Mouse (Mus musculus) lung, postnatal 36 days (tissue): ENCODE data around the gene Pik3r5.

Experiments
- DNase-seq: peaks from one replicate; pipeline ENCODE4 v3.0.0; 2022; ENCODE audit warnings: mixed read lengths

Gene Pik3r5

DNA sequence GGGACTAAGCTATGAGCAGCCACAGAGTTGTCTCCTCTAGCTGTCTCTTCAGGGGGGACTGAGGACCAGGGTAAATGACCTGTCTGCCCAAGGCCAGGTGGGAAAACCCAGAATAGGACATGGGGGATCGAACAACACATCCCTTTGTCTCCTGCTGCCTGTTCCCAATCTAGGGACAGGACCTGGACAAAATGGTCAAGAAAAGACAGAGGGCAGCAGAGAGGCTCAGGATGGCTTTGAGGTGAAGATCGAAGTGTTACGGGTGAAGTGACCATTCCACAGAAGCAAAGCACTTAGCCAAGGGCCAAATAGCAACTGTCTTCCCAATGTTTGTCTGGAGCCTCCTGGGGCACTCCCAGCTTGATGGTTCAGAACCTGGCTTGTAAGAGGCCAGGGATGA lies 54.2 kb downstream of the Pik3r5 start:
- no peak for DNase-seq

DNA sequence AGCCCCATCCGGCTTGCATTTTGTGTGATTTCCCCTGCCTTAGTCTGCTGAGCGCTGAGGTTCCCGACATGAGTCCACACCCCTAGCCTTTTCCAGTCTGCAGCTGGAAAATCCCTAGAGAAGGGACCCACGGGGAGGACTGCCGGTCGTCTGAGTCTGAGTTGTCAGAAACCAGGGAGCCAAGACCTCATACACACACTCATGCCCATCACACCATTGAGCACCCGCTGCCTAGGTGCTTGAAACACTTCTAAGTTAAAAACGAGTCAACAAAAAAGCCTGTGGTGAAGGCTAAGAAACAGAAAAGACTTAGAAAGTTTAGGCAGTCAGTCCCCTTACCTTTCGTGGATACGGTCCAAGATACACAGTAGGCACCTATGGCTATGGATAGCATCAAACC lies 55.8 kb downstream of the Pik3r5 start:
- DNase-seq = no peak

DNA sequence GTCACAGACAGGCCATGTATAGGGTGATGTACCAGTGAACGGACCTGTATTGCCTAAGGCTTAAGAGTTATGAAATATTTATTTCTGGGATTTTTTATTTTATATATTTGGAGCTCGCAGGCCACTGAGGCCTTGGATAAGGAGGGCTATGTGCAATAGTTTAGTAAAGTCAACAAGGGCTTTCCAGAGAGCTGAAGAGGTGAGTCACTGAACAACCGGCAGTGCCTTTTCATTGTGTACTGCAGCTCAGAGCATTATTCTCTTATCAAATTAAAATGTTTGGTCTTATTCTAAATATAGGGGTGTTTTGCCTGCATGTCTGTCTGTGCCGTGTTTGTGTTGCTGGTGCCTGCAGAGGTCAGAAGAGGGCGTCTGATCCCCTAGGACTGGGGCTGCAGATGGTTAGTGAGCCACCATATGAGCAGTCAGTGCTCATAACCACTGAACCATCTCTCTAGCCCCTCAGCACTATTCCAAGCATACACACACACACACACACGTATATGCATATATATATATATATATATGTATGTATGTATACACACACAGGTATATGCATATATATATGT lies 56.4 kb downstream of the Pik3r5 start:
- DNase-seq = no peak

DNA sequence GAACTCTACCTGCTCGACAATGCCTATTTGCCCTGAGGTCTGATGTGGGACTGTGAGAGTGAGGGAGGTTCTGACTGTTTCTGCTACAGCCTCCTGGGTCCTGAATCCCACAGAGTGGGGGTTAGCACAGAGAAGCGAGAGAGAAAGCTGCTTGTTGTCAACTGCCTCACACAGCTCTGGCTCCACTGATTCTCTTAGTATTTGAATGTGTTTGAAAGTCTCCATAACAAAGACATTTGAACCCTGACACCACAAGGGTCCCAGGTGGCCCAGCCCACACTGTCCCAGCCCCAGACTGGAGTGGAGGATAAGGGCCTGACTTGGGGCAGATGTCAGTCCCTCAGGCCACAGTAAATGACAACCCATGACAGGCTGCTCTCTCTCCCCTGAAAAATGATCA lies 57.3 kb downstream of the Pik3r5 start:
- no peak for DNase-seq

DNA sequence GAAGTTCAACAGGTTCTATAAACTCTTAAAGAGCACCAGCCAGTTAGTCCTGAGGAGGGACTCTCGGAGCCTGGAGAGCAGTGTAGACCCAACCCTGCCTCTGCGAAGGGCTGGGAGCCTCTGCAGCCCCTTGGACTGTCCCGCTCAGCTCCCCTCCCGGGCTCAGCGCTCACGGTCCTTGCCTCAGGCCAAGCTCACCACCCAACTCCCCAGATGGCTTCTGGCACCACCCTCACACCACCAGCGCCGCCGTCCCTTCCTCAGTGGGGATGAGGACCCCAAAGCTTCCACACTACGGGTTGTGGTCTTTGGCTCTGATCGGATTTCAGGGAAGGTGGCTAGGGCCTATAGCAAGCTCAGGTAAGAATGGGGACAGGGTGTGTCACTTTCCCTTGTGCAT lies 60.7 kb downstream of the Pik3r5 start:
- DNase-seq = no peak

DNA sequence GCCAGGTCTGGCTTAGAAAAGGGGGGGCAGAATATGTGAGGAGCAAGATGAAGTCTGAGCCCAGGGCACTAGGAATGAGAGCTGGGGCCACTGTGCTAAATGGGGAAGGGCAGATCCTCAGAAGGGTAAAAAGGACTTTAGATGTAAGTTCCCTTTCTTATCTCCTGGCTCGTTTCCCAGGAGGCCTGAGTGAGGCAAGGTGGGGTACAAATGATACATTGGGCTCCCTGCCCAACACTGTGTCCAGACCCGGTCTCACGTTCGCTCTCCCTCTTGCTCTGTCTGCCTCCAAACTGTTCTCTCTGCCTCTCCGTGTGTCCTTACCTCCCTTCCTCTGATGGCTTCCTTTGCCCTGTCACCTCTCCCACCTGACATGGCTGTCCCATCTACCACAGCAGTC lies 61.8 kb downstream of the Pik3r5 start:
- no peak for DNase-seq

DNA sequence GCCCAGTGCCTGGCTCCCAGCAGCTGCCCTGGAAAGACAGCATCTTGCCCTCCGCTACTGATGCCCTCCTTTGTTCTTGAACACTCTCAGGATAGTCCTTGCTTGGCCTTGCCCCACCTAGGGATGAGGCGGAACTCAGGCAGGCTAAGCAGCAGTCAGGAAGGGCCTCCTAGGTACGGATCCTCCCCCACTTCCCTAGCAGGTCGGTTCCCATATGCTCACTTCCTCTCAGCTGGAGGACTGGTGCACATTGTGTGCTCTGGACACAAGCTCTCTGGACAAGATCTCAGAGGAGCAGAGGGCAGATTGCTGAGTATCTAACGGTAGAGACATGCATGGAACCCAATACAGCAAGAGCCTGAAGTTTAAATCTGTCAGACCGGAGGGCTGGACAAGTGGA lies 65.2 kb downstream of the Pik3r5 start:
- DNase-seq = no peak

DNA sequence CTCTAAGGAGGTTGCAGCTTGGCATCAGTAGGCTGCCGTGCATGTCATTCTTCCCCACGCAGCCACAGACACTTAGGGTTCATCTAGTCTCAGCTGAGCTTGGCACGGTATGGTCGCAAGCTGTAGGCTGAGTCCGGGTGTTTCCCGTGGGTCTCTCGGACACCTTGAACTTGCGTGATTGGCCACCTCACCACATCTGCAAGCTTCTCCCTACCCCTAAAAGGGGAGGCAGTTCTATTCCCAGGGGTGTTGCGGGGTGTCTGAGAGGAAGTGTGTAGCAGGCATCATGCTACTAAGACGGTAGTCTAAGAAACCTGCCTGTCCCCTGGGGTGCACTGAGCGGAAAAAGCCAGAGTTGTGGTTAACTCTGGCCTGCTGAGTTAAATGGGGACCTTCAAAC lies 66.6 kb downstream of the Pik3r5 start:
- no peak for DNase-seq

DNA sequence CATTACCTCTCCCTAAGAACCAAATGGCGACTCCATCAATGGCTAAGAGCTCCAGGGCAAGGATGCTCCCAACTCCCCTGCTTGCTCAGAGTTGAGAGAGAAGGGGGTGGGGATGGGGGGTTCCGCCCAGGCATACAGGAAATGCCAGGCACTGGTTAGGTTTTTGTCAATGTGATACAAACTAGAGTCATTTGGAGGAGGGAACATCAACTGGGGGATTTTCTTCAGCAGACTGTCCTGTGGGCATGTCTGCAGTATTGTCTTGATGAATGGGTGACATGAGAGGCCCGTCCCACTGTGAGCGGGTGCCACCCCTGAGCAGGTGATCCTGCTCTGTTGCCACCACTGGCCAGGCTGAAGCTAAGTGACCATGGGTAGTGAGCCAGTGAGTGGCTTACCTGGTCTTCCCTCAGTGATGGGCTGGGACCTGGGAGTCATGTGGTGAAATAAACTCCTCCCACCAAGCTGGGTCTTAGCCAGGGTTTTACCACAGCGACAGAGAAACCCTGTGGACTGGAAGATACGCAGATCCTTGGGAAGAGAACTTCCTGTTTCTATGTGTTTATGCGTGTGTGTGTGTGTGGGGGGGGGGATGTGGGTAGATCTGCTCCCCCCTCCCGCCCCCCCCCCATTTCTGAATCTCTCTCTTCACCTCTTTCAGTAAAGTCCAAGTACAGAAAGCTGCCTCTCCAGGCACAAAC lies 67.2 kb downstream of the Pik3r5 start:
- no peak for DNase-seq

DNA sequence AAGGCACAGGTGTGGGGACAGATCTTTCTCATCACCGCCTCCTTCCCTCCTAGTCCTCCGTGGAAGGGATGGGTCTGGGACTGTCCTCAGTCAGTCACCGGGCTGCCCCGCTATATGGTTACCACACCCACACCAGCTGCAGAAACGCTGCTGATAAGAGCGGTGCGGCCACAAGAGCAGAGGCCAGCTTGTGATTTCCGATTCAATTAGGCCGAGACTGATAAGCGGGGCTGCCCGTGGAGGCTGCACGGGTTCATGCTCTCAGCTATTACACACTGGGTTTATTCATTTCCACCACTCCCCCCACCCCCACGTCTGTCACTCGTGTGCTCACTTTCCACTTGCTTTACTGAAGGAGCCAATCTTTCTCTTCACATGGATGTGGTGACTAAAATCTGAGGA lies 69.0 kb downstream of the Pik3r5 start:
- no peak for DNase-seq

DNA sequence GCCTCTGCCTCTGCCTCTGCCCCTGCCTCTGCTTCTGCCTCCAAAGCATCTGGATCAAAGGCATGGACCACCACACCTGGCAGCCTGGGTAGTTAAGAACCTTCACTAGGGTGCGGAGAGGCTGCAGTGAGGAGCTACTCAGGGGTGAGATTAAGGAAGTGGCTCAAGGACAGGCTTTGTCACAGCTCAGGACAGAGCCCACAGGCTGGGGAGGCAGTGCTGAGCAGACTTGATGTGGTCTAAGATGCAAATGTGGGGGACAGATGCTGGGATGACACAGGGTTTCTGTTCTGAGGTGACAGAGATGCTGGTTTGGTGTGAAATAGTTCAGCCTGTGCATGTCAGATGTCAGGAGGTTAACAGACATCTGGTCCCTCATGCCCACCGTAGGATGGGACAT lies 70.5 kb downstream of the Pik3r5 start:
- no peak for DNase-seq

DNA sequence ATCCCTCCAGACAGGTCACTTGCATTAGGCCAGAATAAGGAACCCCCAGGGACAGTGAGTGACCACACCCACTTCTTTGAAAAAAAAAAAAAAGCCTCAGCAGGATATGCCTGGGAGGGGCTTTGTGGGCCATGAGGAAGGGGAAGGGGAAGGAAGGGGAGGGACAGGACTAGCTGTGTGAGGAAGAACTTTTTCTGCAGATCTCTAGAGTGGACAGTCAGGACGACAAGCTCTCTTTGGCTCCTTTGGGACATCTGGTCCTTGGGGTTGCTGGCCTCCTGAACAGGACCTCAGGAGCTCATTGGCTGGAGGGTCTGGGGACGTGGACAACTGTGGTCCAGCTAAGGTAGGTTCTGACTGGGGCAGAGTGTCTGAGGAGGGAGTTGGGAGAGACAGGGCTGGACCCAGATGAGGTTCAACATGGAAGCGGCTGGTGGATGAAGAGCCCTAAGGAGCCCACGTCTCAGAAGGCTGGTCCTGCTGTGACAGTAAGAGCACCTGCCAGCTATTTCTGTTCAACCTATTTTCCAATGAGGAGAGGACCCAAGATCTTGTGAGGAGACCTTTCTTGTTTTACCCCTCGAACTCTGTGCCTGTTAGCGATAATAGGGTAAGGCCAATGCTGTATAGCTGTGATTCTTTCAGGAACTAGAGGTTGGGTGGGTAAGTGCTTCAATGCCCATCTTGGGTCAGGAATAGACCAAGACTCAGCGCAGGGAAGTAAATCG lies 71.1 kb downstream of the Pik3r5 start, which contains the start of gene Pik3r6:
TSS of gene Pik3r6 (plus strand) at position 118 of the 728 bp plus-strand sequence.
- DNase-seq = peak; percentile 67

DNA sequence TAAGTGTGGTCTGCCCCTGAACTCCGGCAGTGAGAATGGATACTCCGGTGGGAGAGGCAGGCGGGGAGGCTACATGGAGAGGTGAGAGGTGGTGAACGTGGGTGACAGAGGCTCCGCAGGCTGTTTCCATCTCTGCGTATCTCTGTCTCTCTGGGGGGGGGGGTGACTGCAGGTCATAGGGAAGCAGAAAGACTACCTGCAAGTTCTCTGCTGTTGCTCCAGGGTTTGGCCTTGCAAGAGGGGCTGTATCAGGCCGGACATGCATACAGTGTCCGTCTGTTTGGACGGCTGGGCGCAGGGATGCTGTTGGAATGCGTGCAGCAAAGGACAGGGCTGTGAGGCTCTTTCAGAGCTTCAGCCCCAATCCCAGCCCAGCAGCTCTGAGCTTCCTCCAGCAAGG lies 73.0 kb downstream of the Pik3r5 start:
- DNase-seq = no peak

DNA sequence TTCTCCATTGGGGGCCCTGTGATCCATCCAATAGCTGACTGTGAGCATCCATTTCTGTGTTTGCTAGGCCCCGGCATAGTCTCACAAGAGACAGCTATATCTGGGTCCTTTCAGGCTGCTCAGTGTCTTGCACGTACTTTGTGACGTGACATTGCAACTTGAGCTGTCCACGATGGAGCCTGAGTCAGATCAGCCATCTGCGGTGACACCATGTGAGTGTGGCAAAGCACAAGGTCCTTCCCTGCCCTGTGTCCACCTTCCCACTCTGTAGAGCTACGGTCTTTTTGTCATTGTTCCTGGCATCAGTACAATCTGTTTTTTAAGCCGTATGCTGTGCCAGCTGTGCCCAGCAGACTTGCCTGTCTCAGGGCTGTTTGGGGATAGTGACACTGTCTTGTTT lies 75.3 kb downstream of the Pik3r5 start:
- no peak for DNase-seq

DNA sequence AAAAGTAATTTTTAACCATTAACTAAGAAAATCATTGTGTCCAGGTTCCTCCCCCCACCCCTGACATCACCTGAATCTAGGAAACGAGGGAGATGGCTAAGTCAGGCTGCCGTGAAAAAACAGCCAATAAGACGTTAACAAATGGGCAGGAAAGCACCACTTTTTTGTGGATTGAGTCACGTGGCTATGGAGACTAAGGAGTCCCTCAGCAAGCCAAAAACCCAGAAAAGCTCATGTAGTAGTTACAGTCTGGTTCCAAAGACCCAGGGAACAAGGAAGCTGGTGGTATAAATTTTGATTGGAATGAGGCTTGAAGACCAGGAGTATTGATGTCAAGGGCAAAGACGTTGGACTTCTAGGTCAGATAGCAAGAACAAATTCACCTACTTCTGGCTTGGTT lies 76.7 kb downstream of the Pik3r5 start:
- DNase-seq = no peak

DNA sequence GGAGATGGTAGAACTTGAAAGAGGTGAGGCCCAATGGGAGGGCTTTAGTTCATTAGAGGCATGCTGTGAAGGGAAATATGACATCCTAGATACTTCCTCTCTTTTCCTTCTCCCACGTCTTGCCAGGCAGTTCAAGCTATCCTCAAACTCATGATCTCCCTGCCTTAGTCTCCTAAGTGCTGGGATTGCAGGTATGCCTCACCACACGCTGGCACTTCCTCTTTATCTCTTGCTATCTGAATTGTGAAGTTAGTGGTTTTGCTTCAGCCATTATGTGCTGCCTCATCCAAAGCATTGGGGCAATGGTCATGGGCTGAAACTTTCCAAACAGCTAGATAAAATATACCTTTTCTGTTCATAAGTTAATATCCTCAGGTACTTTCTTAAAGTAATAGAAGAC lies 77.3 kb downstream of the Pik3r5 start:
- DNase-seq = no peak

DNA sequence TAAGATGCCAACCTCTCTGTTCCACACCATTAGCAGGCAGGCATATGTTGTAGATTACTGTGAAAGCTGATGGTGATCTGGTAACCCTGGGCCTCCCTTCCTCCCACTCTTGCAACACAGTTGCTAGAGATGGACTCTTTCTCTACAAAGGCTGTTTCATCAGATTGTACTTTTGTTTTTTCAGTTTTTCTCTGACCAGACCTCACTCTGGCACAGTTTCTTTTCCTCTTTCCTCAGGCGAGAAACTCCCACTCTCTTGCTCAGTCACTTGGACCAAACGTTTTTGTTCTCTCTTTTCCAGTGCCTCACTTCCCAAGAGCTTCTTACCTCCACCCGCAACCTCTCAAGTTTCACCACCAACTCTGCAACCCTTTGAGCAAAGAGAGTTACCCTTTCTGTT lies 82.0 kb downstream of the Pik3r5 start:
- DNase-seq = peak; percentile 57

DNA sequence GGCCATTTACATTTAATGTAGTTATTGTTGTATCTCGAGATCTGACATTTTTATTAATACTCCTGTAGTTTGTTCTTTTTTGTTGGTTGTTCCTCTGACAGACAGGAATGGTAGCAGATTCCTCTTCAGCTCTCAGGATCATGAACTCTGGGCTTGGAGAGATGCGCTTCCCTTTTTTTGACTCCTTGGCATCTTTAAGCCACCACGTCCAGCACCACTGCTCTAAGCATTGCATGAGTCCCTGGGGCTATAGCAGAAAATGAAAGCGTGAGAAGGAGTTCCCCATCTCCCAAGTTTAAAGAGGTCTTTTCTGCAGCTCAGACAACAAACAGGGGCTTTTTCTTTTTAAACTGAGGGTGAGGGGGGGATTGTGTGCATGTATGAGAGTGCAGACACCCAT lies 87.4 kb downstream of the Pik3r5 start:
- no peak for DNase-seq

DNA sequence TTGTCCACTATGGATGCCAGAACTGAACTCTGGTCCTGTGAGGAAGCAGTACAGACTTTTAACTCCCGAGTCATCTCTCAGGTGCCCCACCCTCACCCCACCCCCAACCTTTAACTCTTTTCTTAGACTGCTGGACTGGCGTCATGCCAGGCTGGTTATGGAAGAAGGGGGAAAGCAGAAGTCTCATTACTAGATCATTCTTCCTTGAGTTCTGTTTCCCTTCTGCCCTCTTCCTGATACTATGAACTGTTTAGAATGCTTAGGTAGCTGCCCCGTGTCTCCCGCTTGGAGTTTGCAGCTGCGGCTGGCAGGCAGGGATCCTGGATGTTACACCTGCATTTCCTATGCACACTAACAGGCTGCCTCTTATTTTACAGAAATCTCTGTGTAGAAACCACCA lies 87.9 kb downstream of the Pik3r5 start:
- no peak for DNase-seq

DNA sequence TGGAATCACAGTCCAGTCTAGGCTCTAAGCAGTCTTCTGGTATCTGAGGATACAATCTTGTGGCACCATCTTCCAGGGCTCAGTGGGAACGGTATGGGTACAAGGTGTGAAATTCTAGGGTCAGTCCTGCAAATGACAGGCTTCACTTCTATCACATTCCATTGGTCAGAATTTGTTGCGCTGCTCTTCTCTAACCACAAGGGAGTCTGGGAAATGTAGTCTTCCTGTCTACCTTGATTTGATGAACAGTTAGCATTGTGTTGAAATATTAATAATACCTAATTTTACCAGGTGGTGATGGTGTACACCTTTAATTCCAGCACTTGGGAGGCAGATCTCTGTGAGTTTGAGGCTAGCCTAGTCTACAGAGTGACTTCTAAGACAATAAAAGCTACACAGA lies 88.5 kb downstream of the Pik3r5 start:
- no peak for DNase-seq

DNA sequence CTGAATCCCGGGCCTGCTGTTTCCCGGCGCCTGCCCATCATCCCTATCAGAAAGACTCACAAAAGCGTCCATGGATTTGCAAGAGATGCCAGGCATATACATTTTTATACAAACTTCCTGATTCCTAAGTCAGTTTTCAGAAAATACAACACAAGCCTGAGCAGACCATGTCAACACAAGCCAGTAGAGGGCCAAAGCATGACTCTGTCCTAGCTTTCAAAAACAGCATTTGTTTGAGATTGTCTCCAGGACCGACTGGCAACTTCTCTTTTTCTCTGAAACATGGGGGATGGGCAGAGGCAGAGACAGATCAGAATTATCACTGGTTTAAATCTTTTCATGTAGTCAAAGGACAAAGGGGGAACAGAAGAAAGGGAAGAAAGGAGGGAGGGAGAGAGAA lies 89.4 kb downstream of the Pik3r5 start:
- no peak for DNase-seq

DNA sequence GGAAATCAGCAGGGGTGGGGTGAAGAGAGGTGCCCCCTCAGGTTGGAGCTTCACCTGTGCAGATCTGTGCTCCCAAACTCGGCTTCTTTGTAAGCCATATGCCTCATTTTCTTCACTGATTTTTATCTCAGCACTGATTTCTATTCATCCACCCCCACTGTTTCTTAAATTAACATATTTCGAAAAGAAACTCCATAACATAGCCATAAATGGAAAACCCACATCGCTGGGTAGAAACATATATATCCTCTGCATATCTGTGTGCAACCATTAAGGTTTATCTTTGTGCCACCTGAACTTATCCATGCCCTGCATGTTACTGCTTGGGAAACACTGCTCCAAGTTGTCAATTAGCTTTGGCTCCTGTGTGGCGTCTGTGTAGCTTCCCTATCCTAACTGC lies 94.5 kb downstream of the Pik3r5 start:
- no peak for DNase-seq

DNA sequence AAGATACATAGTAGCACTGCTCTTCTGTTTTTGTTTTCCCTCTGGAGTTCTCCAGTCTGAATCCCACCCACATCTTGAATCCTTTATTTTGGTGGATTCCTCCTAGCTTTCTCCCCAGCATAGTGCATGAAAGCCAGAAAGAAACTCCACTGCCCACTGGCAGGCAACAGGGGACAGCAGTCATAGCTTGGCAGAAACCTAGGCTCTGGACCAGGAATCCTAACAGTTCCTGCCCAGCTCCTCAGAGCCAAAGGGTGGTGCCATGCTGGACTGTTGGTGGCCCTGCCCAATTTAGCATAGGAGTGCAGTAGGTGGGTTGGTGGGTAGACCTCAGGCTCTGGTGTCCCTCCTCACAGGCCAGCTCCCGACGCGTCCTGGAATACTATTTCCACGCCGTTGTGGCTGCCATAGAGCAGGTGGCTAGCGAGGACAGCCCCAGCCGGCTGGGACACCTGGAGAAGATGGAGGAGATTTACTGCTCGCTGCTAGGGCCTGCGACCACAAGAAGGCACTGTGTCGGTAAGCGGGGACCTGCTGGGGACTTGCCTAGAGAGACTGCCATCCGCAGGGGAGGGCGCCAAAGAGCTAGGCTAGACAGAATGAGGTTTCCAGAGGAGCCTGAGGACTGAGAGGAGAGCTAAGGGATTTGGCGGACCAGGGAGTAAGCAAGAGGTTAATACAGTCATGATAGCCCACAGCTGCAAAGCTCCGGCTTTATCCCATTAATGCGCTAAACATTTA lies 99.3 kb downstream of the Pik3r5 start:
- peak; percentile 69 for DNase-seq
